Mouse (Mus musculus) bone marrow, adult 2 months (tissue): ENCODE data around the gene Ltk.

Experiments
- CTCF ChIP-seq: fragments of 200-500 bp; IDR thresholded peaks from 2 replicates; pipeline ENCODE4 v1.5.1; 2011; ENCODE audit warnings: low read length, control low read depth; ENCODE audit not compliant: control insufficient read depth, insufficient read depth
- POLR2A ChIP-seq: fragments of 200-500 bp; IDR thresholded peaks from 2 replicates; pipeline ENCODE4 v1.6.1; 2011; ENCODE audit warnings: low read depth, mild to moderate bottlenecking, control low read depth, low read length, borderline replicate concordance; ENCODE audit not compliant: control insufficient read depth

DNA sequence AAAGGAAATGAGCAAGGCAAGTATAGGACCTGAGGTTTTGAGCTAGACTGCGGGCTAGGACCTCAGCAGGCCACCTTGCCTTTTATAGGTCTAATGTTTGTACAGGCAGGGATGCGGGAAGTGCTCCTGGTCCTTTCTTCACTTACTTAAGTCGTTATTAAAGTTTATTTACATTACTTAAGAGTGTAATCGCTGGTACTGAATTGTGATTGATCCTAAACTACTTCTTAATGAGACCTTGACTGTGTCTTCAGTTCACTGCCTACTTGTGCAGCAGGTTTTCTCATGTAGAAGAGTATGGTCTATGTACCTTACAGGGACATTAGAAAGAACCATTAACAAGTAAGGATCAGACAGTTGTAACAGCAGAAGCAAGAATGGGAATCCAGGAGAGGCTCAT lies 29.5 kb downstream of the Ltk start:
- TF ChIP-seq CTCF (no peak), POLR2A (no peak)
